Mouse (Mus musculus) left cerebral cortex, adult 2 months (tissue): ENCODE measurements around the gene Shld1. TPM values are rescaled to one million over a fixed set of nuclear protein-coding genes. Genes with fewer than 3 reads are reported as not detected.
A peak's percentile ranks its signal among the peaks of the same experiment; 100 is the strongest.

ENCODE experiments used
- DNase-seq, 2 experiments: peaks; one replicate each; pipeline ENCODE4 v3.0.0; 2021 to 2022; ENCODE audit warnings: low spot score in 2 of 2, mixed read lengths in 1 of 2; ENCODE audit errors: extremely low spot score in 1 of 2
- H3K27ac ChIP-seq: fragments of 200-600 bp; 2 replicates; pipeline ENCODE4 v1.8.1; 2022
- H3K4me3 ChIP-seq: fragments of 200-600 bp; 2 replicates; pipeline ENCODE4 v1.8.1; 2022
- CTCF ChIP-seq: fragments of 200-600 bp; IDR thresholded peaks from 2 replicates; pipeline ENCODE4 v1.8.1; 2022; ENCODE audit warnings: antibody characterized with exemption, mild to moderate bottlenecking, moderate library complexity
- intact Hi-C: fragments of 180-260 bp; cut with DNase I; formaldehyde crosslinking; loops from one replicate; pipeline ENCODE4 v1.15.1; 2025
- total RNA-seq, 2 experiments: library from RNA; stranded (reverse); gene quantifications; 2 replicates each; pipeline ENCODE4 v1.2.3; 2021

Gene Shld1
- total RNA-seq, 2 experiments from 2014 or later, result 9.6 to 10.7 TPM

GRCm38 (mm10) chr2:132658412-132659120 lies 28.2 kb upstream of the Shld1 start:
- Histone ChIP-seq H3K4me3 (no peak overlapping the region), H3K27ac (no peak overlapping the region)
- intact Hi-C loops, result no loop called here
- DNase-seq, result no peak
- no peak for TF ChIP-seq CTCF

- Histone ChIP-seq H3K4me3 (no peak overlapping the region), H3K27ac (no peak overlapping the region)
- no peak for DNase-seq
- intact Hi-C loops, result no loop called here
- no peak for TF ChIP-seq CTCF
Measured at GRCm38 (mm10) chr2:132669091-132669490, 17.6 kb upstream of the Shld1 start.

GRCm38 (mm10) chr2:132670290-132670689 lies 16.4 kb upstream of the Shld1 start:
- no peak overlapping the region for H3K4me3 ChIP-seq

GRCm38 (mm10) chr2:132672121-132672520 lies 14.6 kb upstream of the Shld1 start:
- no peak for DNase-seq
- TF ChIP-seq CTCF, result no peak
- intact Hi-C loops, result no loop called here
- H3K4me3 ChIP-seq, result no peak overlapping the region
- H3K27ac ChIP-seq, result no peak overlapping the region

More at GRCm38 (mm10) chr2:132670290-132670689, 16.4 kb upstream of the Shld1 start:
- no peak for DNase-seq
- no peak for TF ChIP-seq CTCF
- H3K27ac ChIP-seq, result no peak overlapping the region
- intact Hi-C loops, result no loop called here

- no peak for DNase-seq
- H3K4me3 ChIP-seq, result no peak overlapping the region
- no peak overlapping the region for H3K27ac ChIP-seq
- intact Hi-C loops, result no loop called here
- no peak for TF ChIP-seq CTCF
Measured at GRCm38 (mm10) chr2:132676111-132676510, 10.6 kb upstream of the Shld1 start.

- no peak for DNase-seq
- intact Hi-C loops, result loop anchor here (5.0 kb wide), 1 partner anchor 173 kb away; no protein-coding TSS in a partner anchor
- Histone ChIP-seq H3K27ac (no peak overlapping the region), H3K4me3 (no peak overlapping the region)
- no peak for TF ChIP-seq CTCF
Measured at GRCm38 (mm10) chr2:132685001-132685400, 1.7 kb upstream of the Shld1 start.

GRCm38 (mm10) chr2:132688611-132689021 lies 1.9 kb downstream of the Shld1 start:
- H3K4me3 ChIP-seq, result no peak overlapping the region
- TF ChIP-seq CTCF, result no peak
- peak in 1 of 2 experiments; percentile 46 for DNase-seq

GRCm38 (mm10) chr2:132689188-132689568 lies 2.4 kb downstream of the Shld1 start:
- peak overlapping the region; percentile 92 for H3K27ac ChIP-seq
- DNase-seq, result no peak
- intact Hi-C loops, result loop anchor here (2.0 to 5.0 kb wide), 2 partner anchors 82 to 177 kb away; no protein-coding TSS in a partner anchor

More at GRCm38 (mm10) chr2:132688611-132689021, 1.9 kb downstream of the Shld1 start:
- intact Hi-C loops, result loop anchor here (2.0 to 5.0 kb wide), 2 partner anchors 82 to 176 kb away; no protein-coding TSS in a partner anchor
- peak overlapping the region; percentile 92 for H3K27ac ChIP-seq

GRCm38 (mm10) chr2:132689569-132690231 lies 3.0 kb downstream of the Shld1 start:
- intact Hi-C loops, result loop anchor here (2.0 to 5.0 kb wide), 2 partner anchors 83 to 177 kb away; no protein-coding TSS in a partner anchor
- peak; percentile 42 to 56 for DNase-seq
- no peak for TF ChIP-seq CTCF
- no peak overlapping the region for H3K4me3 ChIP-seq
- peak overlapping the region; percentile 92 for H3K27ac ChIP-seq

More at GRCm38 (mm10) chr2:132689188-132689568, 2.4 kb downstream of the Shld1 start:
- no peak for TF ChIP-seq CTCF
- no peak overlapping the region for H3K4me3 ChIP-seq

- no peak for TF ChIP-seq CTCF
- Histone ChIP-seq H3K27ac (peak overlapping the region; percentile 71), H3K4me3 (no peak overlapping the region)
- DNase-seq, result no peak
- intact Hi-C loops, result no loop called here
Measured at GRCm38 (mm10) chr2:132691731-132692130, 5.0 kb downstream of the Shld1 start.

GRCm38 (mm10) chr2:132692320-132692719 lies 5.6 kb downstream of the Shld1 start:
- no peak overlapping the region for H3K27ac ChIP-seq
- H3K4me3 ChIP-seq, result no peak overlapping the region
- intact Hi-C loops, result no loop called here
- no peak for TF ChIP-seq CTCF
- no peak for DNase-seq

GRCm38 (mm10) chr2:132693980-132694379 lies 7.2 kb downstream of the Shld1 start:
- intact Hi-C loops, result no loop called here
- Histone ChIP-seq H3K27ac (peak overlapping the region; percentile 4; the same call in 1 of the 2 replicates), H3K4me3 (no peak overlapping the region)
- TF ChIP-seq CTCF, result no peak
- no peak for DNase-seq
